Mouse (Mus musculus) G1E (cell line): ENCODE results near the gene F12.

ENCODE experiments used
- CTCF ChIP-seq: IDR thresholded peaks from 2 replicates; pipeline ENCODE4 v1.5.1; 2012; ENCODE audit warnings: low read depth, low read length, inconsistent platforms, mixed read lengths
- GATA1 ChIP-seq: IDR thresholded peaks from 2 replicates; pipeline ENCODE4 v1.6.1; 2012; ENCODE audit warnings: borderline replicate concordance, low read length, inconsistent platforms, mixed read lengths
- GATA2 ChIP-seq: IDR thresholded peaks from 2 replicates; pipeline ENCODE4 v1.6.1; 2012; ENCODE audit warnings: low read depth, low read length, inconsistent platforms, borderline replicate concordance
- POLR2AphosphoS5 ChIP-seq: IDR thresholded peaks from 2 replicates; pipeline ENCODE4 v1.6.1; 2012; ENCODE audit warnings: low read depth, low read length, inconsistent platforms; ENCODE audit not compliant: insufficient replicate concordance

DNA sequence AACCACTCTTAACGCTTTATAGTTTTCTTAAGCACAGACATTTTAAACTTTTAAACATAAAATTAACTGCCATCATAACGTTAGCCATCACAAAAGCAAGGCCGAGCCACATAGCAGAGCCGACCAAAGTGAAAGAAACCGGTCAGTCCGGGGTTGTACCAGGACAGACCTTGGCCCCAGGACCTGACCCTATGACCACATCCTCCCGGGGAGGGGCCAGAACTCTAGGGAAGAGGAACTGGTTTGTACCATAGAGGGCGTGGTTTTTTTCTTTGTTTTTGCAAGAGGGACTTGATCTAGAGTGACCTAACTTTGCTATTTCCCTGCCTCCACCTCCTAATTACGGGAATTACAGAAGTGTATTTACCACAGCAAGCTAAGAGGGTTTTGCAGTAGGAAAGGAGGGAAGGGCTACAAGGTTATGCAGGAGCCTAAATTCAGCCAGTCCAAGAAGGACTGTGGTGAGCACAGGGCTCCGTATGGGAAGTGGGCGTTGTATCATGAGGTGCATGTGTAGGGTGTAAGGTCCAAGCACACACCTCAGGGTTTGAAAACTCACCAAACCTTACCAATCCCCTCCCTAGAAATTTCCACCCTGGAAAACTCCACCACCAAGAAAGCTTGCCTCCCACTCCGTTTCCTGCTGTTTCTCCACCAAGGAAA lies 2.8 kb upstream of the F12 start:
- TF ChIP-seq CTCF, result no peak
- TF ChIP-seq GATA1, result no peak
- no peak for TF ChIP-seq POLR2AphosphoS5
- TF ChIP-seq GATA2, result no peak
